Mouse (Mus musculus): ENCODE measurements at regions not wholly inside any gene's neighbourhood (a gene's known extent, or its start where the extent isn't known, plus 50 kb on each side); places are given as distances from the start of the nearest gene placed in this dataset.

DNA sequence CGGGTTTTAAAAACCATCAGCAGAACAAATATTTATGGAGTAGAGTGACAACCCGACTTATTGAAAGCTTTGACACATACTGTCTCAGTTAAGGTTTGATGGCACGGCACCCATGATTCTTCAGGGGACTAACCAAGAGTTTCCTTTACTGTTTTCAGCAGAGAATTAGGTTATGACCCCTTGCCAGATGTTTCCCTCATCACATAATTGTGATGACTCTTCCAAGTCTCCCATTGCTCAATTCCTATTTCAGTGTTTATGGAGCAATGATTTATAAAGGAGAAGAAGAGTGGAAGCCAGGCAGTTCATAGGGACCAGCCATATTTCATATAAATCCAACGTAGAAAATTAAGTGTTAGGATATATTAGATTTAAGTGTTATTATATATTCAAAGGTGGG, 181.4 kb upstream of the Adgrl2 start:
- DNase-seq (ENCODE audit: low spot score in 2 of 2) = no peak

DNA sequence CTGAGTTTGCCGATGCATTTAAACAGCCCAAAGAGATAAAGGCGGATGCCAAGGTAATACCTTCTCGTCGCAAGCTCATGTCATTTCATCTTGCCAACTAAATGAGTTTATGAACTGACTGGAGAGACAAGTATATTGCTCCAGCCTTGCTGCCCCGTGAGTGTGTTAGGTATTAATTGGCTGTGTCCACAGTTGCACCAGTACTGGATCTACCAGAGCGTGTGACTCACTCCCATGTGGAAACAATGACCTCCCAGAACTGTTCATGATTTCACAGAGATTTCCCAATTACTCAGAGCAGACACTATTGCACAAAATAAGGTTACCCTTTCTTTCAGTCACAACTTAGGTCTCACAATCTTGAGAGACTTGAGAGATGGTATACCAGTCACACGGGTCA, 179.8 kb upstream of the Adgrl2 start:
- DNase-seq (ENCODE audit: low spot score in 2 of 2) = no peak

DNA sequence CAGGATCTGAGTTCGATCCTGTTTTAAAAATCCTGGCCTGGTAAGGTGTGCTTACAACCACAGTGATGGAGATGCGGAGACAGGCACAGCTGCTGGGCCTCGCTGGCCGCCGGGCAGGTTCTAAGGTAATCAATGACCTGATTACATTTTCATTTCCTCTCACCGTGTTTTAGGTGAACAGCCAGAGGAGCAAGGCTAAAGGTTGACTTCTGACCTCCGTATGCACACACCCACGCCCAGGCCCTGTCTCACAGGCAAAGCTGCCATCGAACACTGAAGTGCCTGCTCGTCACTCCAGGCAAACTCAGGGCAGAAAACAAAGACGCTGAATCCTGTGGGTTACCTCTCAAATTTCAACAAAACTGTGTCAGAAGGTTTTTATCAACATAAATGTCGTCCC, 179.1 kb upstream of the Adgrl2 start:
- DNase-seq (ENCODE audit: low spot score in 2 of 2) = no peak

DNA sequence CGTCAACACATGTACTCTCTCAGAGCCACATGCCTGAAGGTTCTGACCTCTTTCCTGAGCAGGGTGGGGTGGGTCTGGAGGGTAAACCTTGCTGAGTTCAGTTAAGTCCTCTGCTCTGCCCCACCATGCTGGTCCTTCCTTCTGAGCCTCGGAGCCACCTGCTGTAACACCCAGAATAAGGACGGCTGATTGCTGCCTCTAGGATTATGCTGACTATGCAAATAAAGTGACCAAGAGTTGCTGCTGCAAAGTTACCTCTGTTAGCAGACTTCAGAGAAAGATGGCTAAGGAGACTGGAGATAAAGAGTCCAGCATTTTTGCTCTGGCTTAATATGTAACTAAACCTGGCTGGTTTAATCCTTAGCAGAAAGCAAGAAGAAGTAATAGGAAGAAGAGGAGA, 177.6 kb upstream of the Adgrl2 start:
- DNase-seq (ENCODE audit: low spot score in 2 of 2) = no peak

DNA sequence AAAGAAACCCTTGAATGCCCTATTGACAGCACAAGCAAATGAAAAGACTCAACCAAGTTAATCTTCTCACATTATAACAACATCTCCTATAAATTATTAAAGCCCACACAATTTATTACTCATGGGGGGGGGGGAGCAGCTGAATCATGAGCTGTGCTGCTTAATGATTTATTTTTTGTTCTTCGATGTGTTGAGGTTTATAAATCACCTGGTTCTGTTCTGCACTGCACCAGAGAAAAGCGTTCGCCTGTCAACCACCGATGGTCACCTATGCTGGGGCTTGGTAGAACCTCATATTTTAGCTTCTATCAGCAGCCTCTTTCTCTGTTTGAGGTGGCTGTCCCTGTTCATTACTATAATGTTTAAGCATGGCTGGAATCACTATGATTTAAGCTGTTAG, 174.4 kb upstream of the Adgrl2 start:
- DNase-seq (ENCODE audit: low spot score in 2 of 2) = no peak

DNA sequence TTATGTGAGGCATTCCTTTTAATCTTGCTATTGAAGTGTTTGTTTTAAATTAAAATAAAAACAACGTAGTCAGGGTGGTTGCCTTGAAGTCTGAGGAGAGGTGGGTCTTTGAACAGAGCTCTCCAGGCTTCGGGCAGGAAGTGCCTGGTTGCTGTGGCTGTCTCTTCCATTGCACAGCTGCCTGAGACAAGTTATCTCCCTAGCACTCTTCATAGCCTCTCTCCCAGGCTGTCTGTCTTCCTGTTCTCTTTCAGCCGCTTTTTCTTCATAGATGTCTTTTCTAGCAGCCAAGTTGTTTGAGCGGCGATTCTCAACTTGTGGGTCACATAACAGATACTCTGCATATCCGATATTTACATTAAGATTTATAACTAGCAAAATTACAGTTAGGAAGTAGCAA, 173.2 kb upstream of the Adgrl2 start:
- no peak for DNase-seq (ENCODE audit: low spot score in 2 of 2)

DNA sequence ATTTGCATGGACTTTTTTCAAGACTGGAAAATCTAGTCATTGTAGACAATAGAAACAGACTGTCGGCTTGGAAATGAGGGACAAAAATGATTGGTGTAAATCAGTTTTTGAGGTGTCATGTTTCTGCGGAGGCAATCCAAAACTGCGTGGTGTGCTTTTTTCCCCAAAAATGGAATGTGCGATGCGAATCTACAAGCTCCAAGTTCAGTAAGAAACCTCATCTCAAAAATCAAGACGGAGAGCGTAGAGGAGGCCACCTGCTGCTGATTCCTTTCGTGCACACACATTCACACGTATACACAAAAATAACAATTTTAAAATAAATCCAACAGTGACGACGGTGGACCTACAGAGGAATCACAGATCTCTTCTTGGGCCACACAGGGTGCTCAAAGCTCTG, 170.5 kb upstream of the Adgrl2 start:
- DNase-seq (ENCODE audit: low spot score in 2 of 2) = no peak

DNA sequence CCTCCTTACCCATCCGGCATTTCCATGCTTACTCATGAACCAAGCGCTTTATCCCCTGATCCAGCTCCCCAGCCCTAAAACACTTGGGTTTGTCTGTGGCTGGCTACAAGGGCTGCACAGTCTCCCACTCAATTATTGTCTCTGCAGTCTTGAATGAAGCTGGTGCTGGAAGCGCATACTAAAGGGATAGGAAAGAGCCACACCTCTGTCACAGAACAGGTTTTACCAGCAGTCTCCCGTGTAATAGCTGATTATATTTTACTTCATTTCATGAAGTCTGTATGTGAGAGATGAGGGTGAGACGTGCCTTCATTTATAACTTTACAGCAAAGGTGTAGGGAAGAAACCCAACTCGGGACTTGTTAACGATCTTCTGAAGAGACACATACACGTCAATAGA, 167.0 kb upstream of the Adgrl2 start:
- no peak for DNase-seq (ENCODE audit: low spot score in 2 of 2)

DNA sequence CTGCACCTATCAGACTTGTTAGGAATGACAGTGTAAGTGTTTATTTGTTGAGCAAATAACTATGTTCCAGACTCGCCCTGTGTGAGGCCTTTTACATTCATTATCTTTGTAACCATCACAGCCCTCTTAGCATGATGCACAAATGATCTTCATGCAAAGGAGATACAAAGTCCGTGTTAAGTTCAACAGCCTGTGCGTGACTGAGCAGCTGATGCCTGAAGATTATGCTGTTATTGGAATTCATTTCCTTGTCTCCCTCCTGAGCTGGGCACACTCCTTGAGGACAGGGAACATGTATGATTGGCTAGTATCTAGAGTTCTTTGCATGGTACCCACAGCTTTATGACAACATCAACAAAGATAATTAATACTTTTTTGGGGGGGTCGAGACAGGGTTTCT, 162.0 kb upstream of the Adgrl2 start:
- DNase-seq (ENCODE audit: low spot score in 2 of 2) = no peak

DNA sequence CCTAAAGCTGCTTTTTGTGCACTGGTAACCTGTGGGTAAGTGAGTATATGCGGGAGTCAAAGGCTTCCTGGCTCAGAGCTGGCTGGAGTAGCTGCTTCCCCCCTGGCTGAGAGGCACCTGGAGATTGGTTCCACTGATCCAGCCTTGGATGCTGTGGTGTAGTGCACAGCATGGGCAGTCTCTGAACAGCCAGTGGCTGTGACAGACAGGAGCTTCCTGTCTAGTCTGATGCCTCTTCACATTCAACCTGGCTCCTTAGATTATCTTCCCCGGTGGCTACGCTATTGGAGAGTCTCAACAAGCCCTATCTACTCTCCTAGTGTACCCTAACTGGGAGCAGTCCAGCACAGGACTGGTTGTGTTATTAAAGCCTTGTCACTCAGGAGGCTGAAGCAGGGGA, 160.4 kb upstream of the Adgrl2 start:
- no peak for DNase-seq (ENCODE audit: low spot score in 2 of 2)

DNA sequence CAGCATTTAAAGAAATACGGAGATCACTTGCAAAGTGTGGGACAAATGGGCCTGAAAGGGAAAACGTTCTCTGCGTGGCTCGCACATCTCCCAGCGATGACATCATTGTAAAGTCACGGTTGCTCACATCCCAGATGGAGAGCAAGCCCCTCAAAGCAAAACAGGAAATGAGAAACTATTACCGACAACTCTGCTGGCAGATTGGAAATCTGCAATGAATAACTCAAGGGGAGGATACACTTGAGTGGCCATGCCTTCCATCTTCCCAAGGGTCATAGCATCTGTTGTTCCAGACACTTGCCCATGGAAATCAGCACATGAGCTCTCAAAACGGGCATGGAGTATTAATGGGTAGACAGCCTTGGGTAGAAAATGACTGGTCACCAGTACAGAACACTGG, 158.3 kb upstream of the Adgrl2 start:
- DNase-seq (ENCODE audit: low spot score in 2 of 2) = no peak

DNA sequence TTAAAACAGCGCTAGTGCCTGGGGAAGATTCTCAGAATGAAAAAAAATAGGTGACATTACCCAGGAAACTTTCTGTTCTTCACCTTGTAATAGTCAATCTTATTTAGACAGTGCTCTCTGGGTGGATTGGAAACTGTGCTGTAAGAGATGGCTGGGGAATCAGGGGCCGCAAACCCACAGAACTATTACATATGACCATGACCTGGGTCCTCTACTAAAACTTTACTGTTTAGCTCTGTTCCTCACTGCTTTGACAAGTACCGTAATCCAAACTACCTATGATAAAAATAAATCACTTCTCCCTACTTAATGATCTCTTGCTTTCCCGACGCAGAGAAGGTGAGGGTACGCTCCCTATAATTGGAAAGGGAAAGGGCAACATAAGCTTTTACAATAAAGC, 157.6 kb upstream of the Adgrl2 start:
- no peak for DNase-seq (ENCODE audit: low spot score in 2 of 2)

DNA sequence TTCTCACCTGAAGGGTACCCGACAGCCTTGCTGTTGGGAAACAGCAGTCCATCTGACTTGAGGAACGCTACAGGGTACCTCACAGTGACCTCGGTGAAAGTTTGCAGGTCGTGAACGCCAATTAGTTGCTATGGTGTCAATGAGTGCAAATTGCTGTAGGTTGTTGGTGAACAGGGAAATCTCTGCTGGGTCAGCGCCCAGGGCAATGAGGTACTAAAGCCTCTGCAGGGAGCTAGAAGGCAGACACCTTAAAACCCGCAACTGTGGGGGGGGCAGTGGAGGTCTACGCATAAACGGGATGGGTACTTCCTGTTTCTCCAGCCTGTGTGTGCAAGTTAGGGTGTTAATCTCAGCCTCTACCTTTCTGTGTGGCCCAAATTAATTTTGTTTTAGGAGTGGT, 156.3 kb upstream of the Adgrl2 start:
- no peak for DNase-seq (ENCODE audit: low spot score in 2 of 2)

DNA sequence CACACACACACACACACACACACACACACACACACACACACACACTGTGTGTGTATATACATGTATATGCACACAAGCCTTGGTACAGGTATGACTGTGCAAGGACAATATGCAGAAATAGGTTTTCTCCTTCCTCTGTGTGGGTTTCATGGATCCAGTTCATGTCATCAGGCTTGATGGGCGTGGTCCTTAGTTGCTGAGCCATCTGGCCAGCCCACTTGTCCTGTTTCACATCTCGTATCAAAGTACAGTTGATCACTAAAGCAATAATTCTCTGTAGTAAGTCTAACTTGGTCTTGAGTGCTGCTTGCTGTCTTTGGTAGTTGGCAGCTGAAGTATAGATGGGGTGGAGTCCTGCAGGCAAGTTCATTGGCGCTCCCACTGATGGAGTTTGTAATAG, 150.1 kb upstream of the Adgrl2 start:
- DNase-seq (ENCODE audit: low spot score in 2 of 2) = no peak

DNA sequence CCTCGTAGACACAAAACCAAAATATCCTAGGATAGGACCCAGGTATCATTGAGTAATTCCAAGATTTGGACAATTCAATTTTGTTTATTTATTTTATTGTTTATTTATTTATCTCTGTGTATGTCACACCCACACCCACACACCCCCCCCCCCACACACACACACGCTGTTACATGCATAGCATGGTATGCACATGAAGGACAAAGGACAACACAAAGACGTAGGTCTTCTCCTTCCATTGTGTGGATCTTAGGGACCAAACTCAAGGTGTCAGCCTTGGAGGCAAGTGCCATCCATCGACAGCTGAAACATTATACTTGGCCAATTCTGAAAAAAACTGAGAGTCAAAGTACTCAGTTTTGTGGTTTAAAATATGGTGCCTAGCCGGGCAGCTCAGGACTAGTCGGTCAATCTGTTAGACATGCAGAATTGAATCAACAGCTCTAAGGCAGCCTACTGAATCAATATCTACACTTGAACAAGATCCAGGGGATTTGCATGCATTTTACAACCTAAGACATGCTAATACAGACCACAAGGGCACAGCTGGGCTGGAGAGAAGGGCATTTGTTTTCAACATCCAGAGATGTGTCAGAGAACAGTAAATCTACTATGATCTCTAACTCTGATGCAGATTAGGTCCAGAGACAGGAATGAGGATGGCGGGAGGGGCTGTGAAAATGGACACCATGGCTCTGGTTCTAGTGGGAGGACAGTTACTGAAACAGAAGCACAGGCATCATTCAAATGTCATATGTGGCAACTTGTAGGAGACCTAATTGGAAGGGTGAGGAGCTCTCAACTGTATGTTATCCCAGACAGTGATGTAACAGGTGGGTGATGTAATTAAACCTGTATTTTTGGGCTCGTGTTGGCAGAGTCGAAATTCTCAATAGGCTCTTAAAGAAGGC, 143.9 kb upstream of the Adgrl2 start:
- no peak for DNase-seq (ENCODE audit: low spot score in 2 of 2)

DNA sequence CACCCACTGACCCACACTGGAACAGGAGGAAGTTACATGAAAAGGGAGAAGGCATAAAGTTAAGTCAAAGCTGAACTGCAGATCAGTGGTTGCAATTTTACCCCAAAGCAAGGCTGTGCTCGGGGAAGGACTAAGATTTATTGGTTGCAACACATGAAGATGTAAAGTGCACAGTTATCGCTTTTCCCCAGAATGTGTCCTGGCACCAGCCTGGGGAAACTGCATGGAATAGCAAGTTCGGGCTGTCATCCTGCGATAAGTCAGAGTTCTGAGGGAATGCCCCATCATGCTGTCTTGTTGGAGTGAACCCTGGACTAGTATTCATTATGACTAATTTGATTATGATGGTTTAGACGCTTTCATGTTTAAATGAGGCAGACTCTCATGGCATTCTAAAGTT, 128.5 kb upstream of the Adgrl2 start:
- DNase-seq (ENCODE audit: low spot score in 2 of 2) = no peak

DNA sequence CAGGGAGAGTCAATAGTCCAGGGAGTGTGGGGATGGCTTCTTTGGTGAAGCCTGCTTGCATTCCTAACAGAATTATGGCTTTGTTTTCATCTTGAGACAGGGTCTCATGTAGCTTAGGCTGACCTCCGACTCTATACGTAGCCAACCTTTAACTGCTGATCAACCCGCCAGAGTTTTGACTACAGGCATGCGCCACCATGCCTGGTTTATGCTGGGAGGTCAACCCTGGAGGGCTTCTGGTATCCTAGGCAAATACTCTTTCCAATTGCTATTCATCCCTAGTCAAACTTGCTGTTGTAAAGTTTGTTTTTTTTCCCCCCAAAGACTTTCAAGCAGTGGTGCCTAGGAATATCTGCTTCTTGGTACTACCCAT, 127.3 kb upstream of the Adgrl2 start:
- DNase-seq (ENCODE audit: low spot score in 2 of 2) = no peak

DNA sequence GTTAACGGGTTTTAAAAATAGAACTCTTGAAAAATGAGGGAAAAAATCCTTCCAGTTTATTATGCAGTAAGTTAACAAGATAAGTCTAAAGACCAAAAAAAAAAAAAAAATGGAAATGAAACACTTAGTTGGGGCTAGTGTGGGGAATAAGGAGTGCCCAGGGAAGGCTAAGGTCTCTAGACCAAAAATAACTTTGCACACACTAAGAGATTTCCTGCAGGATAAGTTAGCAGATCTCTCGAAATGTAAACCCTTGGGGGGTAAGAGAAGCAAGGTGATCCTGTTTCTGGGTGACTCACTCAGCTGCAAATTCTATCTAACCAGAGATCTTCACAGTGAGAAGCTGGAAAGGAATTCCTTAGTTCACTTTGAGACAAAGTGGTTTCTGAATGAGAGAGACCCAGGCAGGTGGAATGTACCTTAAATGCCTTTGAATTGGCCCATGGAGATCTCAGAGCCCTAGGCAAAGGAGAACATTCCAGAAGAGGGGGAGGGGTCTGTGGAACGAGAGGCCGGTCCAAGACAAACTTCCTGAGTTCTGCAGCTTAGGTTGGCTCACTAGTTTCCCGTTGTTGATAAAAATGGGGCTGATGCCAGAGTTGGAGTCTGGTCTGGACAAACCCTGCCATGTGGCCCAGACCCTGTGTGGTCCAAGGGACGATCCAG, 126.8 kb upstream of the Adgrl2 start:
- DNase-seq (ENCODE audit: low spot score in 2 of 2) = no peak

DNA sequence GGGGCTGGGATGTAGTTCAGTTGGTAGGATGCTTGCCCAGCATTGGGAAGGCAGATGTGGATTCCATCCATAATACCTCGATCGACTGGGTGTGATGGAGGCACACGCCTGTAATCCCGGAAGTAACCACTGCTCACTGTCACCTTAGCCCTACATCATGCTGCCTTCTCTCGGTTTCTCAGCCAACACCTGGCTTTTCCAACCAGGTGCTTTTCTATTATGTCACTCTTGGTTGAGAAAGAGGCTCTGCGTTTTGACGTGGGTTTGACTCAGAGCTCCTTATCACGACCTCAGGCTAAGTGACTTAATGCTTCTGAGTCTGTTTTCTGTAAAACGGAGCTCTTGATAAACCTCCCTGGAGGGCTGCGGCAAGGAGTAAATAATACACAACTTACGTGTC, 126.2 kb upstream of the Adgrl2 start:
- no peak for DNase-seq (ENCODE audit: low spot score in 2 of 2)

DNA sequence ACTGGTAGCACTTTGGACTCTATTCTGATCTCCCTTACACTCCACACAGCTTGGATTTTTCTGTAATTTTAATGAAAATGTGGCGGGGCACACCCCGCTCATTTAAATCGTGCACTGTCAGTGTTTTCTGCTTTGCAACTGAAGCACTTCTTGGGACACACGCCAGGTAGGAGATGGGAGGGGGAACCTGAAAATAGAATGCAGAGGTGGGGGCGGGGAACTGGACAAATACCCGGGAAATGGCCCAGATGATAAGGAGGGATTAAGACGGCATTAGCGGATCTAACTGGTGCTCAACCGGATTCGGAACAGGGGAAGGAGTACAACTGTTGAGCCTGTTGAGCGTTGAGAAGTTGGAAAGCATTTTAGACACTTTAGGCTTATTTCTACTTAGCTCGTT, 125.5 kb upstream of the Adgrl2 start:
- DNase-seq (ENCODE audit: low spot score in 2 of 2) = no peak

DNA sequence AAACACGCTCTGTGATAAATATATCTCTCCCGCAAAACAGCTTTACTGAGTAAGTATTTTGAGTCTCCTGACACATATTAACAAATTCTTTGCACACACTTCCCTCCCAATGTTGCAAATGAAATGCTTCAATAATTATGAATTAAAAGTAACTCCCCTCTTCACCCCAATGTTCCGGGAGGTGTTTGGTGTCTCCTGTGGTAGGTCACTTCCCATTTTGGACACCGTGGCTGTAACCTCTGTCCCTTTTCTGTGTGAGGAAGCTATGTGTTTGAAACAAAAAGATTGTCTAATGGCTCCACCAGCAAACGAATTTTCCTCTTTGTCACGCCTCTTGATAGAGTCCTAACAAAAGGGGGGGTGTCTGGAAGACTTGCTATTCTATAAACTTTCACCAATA, 122.5 kb upstream of the Adgrl2 start:
- no peak for DNase-seq (ENCODE audit: low spot score in 2 of 2)

DNA sequence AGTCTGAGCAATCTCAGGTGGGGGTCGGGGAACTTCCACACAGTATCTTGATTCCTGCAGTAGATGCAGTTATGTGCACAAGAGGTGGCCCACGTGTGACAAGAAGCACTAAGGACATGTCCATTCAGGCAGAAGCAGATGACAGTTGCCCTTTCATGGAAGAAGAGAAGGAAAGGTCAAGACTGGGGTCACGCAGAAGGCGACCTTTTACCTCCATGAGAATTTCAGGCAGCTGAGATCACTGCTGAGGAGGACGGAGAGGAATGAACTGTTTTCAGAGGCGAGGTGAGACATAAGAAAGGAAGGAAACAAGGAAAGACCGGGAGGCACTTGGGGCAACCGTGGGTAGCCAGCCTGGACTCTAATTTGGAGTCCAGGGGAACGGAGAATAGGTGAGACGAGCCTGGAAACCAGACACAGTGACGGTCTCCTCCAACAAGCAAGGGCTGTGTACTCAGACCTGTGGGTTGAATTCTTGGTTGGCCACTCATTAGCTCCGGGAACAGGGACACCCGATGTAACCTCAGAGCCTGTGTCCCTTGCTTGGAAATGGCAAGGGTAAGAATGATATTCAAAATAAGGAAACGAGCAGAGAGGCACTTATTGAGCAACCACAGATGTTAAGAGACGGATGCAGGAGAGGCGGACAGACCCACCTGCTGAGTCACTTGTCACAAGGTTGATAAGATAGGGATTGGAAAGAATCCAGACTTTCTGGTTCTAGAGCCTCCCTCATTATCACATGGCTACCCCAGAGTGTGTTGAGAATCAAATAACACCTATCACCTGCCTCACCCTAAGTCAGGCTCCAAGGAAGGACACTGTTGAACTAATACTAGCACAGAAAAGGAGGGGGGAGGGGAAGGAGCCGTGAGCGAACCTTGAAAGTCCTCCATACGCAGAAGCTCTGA, 121.4 kb upstream of the Adgrl2 start:
- no peak for DNase-seq (ENCODE audit: low spot score in 2 of 2)

DNA sequence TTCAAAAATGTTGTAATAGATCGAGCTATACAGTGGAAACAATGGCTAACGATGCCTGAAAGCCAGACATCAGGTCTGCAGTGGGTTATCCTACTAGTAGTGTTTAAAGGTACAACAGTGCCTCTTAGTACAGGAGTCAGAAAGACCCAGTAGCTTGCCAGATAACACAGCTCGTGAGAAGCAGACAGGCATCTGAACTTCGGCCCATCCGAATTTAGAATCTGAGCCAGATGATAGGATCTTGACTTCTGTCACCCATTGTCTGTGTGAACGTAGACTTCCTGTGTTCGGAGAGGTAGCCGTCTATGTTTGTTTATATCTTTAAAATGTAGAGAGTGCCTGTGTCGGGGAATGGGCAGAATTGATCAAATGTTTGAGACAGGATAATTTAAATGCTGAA, 120.5 kb upstream of the Adgrl2 start:
- DNase-seq (ENCODE audit: low spot score in 2 of 2) = no peak
